Mouse (Mus musculus) colon, adult 2 months (tissue): ENCODE results near the gene Fzd10. TPM values are rescaled to one million over a fixed set of nuclear protein-coding genes. Genes with fewer than 3 reads are reported as not detected.

Experiments
- polyA plus RNA-seq: library from polyadenylated mRNA; depleted of rRNA; stranded (reverse); fragments of >200 nt; gene quantifications from 2 replicates; pipeline ENCODE4 v1.2.3, GENCODE M21; 2012; rRNA removed

Gene Fzd10
- 0.67 and 0.71 TPM in 2 replicates for polyA plus RNA-seq

GRCm38 (mm10) chr5:128600072-128601021, at the start of gene Fzd10:
Fzd10 (plus strand) TSS chr5:128600844.

Other genes with a start within 250 kb of the Fzd10 start
- gene Tmem132d, start 167.8 kb upstream of the Fzd10 start, polyA plus RNA-seq: not detected in 2 replicates
- gene Piwil1, start 101.7 kb downstream of the Fzd10 start, polyA plus RNA-seq: not detected in 2 replicates